Mouse (Mus musculus): ENCODE measurements at regions not wholly inside any gene's neighbourhood (a gene's known extent, or its start where the extent isn't known, plus 50 kb on each side); places are given as distances from the start of the nearest gene placed in this dataset.

DNA sequence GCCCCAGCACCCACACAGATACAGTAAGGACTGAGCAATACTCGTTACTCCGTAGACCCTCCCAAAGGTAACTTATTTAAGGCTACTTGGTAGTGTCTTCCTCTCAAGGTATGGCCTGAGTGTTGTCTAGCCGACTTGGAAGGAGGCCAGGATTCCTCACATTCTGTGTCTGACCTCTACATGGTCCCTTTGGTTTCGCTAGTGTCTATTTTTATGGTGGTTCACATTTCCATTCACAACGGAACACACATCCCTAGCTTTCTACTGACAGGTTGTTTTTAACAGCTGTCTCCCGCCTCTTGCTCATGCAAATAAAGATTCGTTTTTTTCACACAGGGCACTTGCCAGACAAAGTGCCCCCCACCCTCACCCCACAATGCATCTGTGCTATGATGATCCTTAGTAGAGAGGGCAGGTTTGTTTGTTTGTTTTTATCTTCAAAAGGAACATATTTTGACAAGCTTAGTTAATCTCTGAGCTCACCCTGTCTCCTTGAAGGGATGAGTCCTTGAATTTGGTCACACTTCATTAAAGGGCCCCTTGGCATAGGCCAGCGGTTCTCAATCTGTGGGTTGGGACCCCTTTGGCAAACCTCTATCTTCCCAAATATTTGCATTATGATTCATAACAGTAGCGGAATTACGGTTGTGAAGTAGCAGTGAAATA lies 52.7 kb downstream of the Phlda1 start:
- no peak for DNase-seq (ENCODE audit: extremely low spot score in 1 of 2, low spot score in 2 of 2)
- Histone ChIP-seq H3K27ac (no peak overlapping the region), H3K4me3 (no peak overlapping the region)
- TF ChIP-seq CTCF (IDR thresholded peaks at IDR 0.05): no peak
- intact Hi-C loops (cut with DNase I): no loop called here

DNA sequence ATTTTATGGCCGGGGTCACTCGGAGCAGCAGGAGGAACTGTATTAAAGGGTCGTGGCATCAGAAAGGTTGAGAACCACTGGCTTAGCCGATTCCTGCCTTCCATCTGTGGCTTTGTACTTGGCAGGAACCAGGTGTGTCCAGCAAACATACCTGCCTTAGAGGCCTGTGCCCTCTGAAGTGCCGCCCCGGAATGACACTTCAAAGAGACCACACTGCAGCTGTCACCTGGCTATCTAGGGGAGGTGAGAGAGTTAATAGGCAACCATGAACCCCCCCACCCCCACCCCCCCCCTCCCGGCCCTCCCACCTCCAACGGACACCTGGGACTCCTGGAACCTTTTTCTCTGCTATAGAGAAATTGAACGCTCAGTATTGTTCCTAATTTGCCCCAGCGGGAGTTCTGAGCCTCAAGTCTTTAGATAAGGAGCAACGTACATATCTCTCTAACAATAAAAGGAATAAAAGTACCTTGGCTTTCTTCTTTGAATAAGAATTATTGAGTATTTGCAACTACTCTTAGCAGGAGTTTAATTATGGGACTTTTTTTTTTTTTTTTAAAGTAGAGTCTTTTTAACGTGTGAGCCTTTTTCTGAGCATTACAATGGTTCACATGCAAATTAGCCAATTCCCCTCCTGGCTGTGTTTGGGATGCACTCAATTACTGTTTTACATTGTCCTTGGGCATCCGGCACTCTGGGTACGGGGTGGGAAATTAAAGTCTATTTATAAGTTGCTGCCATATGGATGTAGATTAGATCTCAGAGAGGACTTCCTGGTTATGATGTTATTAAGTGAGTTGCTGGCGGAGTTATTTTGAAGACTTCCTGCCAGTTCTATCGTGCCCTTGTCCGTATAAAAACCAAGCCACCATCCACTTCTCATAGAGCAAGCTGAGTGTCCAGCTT lies 53.5 kb downstream of the Phlda1 start:
- Histone ChIP-seq H3K4me3 (no peak overlapping the region), H3K27ac (no peak overlapping the region)
- TF ChIP-seq CTCF (IDR thresholded peaks at IDR 0.05): no peak
- no peak for DNase-seq (ENCODE audit: extremely low spot score in 1 of 2, low spot score in 2 of 2)
- intact Hi-C loops (cut with DNase I): no loop called here

DNA sequence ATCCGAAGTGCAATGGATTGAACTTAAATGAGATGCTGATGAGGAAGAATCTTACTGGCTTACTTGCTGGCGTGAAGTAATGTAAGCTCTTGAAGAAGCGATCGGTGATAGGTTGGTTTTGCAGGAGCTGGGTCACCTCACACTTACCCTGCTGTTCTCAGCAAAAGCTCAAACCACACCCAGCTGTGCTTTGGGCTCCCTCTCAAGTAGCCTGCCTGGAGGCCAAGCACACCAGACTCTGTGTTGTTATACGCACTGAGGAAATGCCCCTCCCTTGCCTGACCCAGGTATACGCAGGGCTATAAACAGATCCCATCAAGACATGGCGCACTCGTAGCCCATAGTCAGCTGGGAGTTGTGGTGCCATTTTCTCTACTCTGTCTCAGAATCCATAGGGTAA lies 56.5 kb downstream of the Phlda1 start:
- no peak for DNase-seq (ENCODE audit: extremely low spot score in 1 of 2, low spot score in 2 of 2)
- Histone ChIP-seq H3K27ac (no peak overlapping the region), H3K4me3 (no peak overlapping the region)
- no peak for TF ChIP-seq CTCF (IDR thresholded peaks at IDR 0.05)
- intact Hi-C loops (cut with DNase I): no loop called here

DNA sequence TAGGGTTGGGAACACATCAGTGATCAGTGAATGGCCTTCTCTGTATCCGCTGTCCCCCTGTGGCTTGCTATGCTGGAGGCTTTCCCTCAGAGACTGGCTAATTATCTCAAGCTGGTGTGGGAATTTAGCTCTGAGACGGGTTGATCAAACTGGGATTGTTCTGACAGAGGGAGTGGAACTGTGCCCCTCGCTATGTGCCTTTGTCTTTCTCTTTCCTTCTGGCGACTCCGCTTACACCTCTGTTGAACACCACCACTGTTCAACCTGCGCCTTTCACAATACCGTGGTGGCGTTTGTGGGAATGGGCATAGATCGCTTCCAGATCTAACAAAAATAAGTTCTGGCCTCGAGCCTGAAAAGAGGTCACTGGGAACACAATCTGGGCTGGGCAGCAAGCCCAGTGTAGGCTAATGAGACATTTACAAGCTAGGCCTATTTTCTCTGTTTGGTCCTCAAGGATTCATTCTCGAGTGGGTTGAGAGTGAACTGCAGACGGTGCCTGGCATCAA lies 60.8 kb downstream of the Phlda1 start:
- peak; percentile 67 to 69 for DNase-seq (ENCODE audit: extremely low spot score in 1 of 2, low spot score in 2 of 2)
- intact Hi-C loops (cut with DNase I): loop anchor here (2.0 kb wide), 1 partner anchor 60 kb away; the partner anchor contains the start of gene Phlda1
- Histone ChIP-seq H3K4me3 (no peak overlapping the region), H3K27ac (peak overlapping the region; percentile 82)
- no peak for TF ChIP-seq CTCF (IDR thresholded peaks at IDR 0.05)

DNA sequence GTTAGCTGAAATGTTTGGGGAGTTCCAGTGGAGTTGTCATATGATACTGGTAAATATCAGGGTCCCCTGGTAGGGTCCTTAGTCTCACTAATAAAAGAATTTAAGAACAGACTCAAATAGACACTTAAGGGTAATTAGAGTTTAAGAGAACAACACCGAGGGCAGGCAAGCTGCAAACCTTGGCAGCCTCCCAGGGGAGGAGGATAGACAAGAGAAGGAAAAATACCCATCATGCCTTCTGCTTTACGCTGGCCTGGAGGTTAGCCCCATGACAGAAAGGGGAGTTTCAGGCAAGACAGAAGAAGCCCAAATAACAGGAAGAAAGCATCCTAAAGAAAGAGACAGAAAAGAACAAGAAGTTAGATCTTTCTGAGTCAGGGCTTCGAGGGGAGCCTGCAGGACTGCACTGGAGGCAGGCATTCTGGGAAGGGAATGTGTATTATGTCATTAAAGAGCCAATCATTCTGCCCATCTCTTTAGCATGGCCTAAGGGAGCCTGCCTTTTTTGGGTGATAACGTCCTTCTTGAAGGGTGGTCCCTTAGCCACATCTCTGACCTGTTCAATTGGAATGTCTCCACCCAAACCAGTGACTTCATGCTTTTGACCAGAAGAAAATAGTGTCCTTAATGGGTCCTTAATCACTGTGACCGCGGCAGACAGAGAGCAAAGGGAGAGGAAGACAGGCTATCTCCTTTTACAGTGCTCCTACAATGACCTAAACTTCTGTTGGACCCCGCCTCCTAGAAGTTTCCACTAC lies 64.6 kb downstream of the Phlda1 start:
- intact Hi-C loops (cut with DNase I): no loop called here
- no peak for DNase-seq (ENCODE audit: extremely low spot score in 1 of 2, low spot score in 2 of 2)
- TF ChIP-seq CTCF (IDR thresholded peaks at IDR 0.05): no peak
- Histone ChIP-seq H3K4me3 (no peak overlapping the region), H3K27ac (no peak overlapping the region)

GRCm38 (mm10) chr10:111574231-111574630 lies 68.1 kb downstream of the Phlda1 start:
- Histone ChIP-seq H3K27ac (no peak overlapping the region), H3K4me3 (no peak overlapping the region)
- intact Hi-C loops (cut with DNase I): no loop called here
- no peak for DNase-seq (ENCODE audit: extremely low spot score in 1 of 2, low spot score in 2 of 2)
- TF ChIP-seq CTCF (IDR thresholded peaks at IDR 0.05): no peak

- no peak overlapping the region for H3K4me3 ChIP-seq
- TF ChIP-seq CTCF (IDR thresholded peaks at IDR 0.05): no peak
- H3K27ac ChIP-seq: no peak overlapping the region
- no peak for DNase-seq (ENCODE audit: extremely low spot score in 1 of 2, low spot score in 2 of 2)
- intact Hi-C loops (cut with DNase I): no loop called here
These were observed 68.7 kb downstream of the Phlda1 start for GRCm38 (mm10) chr10:111574812-111575211.

- intact Hi-C loops (cut with DNase I): no loop called here
These were observed 69.2 kb downstream of the Phlda1 start for GRCm38 (mm10) chr10:111575256-111575655.

GRCm38 (mm10) chr10:111575926-111576325 lies 69.8 kb downstream of the Phlda1 start:
- no peak overlapping the region for H3K27ac ChIP-seq
- no peak for DNase-seq (ENCODE audit: extremely low spot score in 1 of 2, low spot score in 2 of 2)
- no peak for TF ChIP-seq CTCF (IDR thresholded peaks at IDR 0.05)
- intact Hi-C loops (cut with DNase I): no loop called here
- H3K4me3 ChIP-seq: no peak overlapping the region

More at GRCm38 (mm10) chr10:111575256-111575655, 69.2 kb downstream of the Phlda1 start:
- no peak for DNase-seq (ENCODE audit: extremely low spot score in 1 of 2, low spot score in 2 of 2)
- Histone ChIP-seq H3K4me3 (no peak overlapping the region), H3K27ac (no peak overlapping the region)
- no peak for TF ChIP-seq CTCF (IDR thresholded peaks at IDR 0.05)

DNA sequence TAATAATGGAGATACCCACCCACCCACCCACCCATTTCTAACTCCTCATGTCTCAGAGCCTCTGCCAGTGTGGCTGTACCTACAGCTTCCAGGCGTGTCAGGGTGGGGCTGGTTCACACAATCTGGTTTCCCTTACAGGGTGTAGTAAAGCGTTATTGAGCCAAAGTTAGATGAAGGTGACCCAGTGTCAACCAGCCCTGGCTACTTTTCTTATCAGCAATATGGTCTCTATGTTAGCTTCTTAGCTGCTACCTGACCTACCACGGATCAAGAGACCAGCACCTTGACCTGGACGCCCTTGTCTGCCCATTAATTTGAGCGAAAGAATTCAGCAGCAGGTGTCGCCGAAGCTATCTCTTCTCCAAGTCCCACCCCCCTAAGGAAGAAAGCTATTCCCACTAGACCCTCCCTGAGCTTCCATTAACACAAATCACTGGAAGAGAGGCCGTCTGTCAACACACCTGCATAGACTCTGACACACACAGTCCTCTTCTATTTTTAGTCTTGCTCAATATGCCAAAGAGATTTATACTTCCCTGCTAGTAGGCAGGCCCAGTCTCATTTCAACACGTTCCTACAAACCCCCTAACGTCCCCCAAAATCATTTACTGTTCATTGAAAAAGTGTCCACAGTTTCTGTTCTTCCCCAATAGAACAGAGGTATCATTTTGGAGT lies 70.4 kb downstream of the Phlda1 start:
- Histone ChIP-seq H3K27ac (no peak overlapping the region), H3K4me3 (no peak overlapping the region)
- no peak for TF ChIP-seq CTCF (IDR thresholded peaks at IDR 0.05)
- intact Hi-C loops (cut with DNase I): no loop called here
- no peak for DNase-seq (ENCODE audit: extremely low spot score in 1 of 2, low spot score in 2 of 2)

GRCm38 (mm10) chr10:111578536-111578935 lies 72.5 kb downstream of the Phlda1 start:
- Histone ChIP-seq H3K4me3 (no peak overlapping the region), H3K27ac (no peak overlapping the region)
- intact Hi-C loops (cut with DNase I): no loop called here
- TF ChIP-seq CTCF (IDR thresholded peaks at IDR 0.05): no peak
- no peak for DNase-seq (ENCODE audit: extremely low spot score in 1 of 2, low spot score in 2 of 2)

Measured in left cerebral cortex, adult 2 months (tissue).